Mouse (Mus musculus) activated CD4-positive, CD25-positive, alpha-beta regulatory T cell, adult 4 months (primary cell): ENCODE results near the gene Mypn. TPM values are rescaled to one million over a fixed set of nuclear protein-coding genes. Genes with fewer than 3 reads are reported as not detected.
A peak's percentile ranks its signal among the peaks of the same experiment; 100 is the strongest.

Experiments used
- ATAC-seq: one replicate; pipeline ENCODE4 v1.8.0; 2017
- polyA plus RNA-seq, 2 experiments: library from polyadenylated mRNA; unstranded; fragments of 100-300 nt; shearing (Covaris generic); gene quantifications; one replicate each; pipeline ENCODE4 v1.2.1; 2017

Gene Mypn
- polyA plus RNA-seq, 2 experiments from 2014 or later = 0.12 TPM; not detected in 1

- no peak for ATAC-seq
Measured at GRCm38 (mm10) chr10:63099941-63100562, 103.7 kb downstream of the Mypn start.

- ATAC-seq = no peak
Measured at GRCm38 (mm10) chr10:63099521-63099920, 104.2 kb downstream of the Mypn start, which contains the start of gene Atoh7. Atoh7 (plus strand) TSS chr10:63099651.

- no peak for ATAC-seq
Measured at GRCm38 (mm10) chr10:63098191-63098590, 105.6 kb downstream of the Mypn start.

GRCm38 (mm10) chr10:63096757-63097156, 107.0 kb downstream of the Mypn start:
- ATAC-seq = no peak

- no peak for ATAC-seq
Measured at GRCm38 (mm10) chr10:63092616-63093550, 110.9 kb downstream of the Mypn start.

GRCm38 (mm10) chr10:63091915-63092314, 111.8 kb downstream of the Mypn start:
- no peak for ATAC-seq

GRCm38 (mm10) chr10:63089758-63090571, 113.8 kb downstream of the Mypn start:
- no peak for ATAC-seq

- ATAC-seq = no peak
Measured at GRCm38 (mm10) chr10:63089103-63089757, 114.5 kb downstream of the Mypn start.

GRCm38 (mm10) chr10:63086304-63086703, 117.4 kb downstream of the Mypn start:
- no peak for ATAC-seq

- ATAC-seq = peak; percentile 54
Measured at GRCm38 (mm10) chr10:63065988-63066387, 137.8 kb downstream of the Mypn start.

Other genes starting within 250 kb of the Mypn start
- gene Rufy2, start 223.7 kb downstream of the Mypn start, polyA plus RNA-seq = 10 to 100 TPM; 35.9 to 36.7 TPM
- gene Hnrnph3, start 179.7 kb downstream of the Mypn start, polyA plus RNA-seq = 10 to 100 TPM; 66.3 to 75.6 TPM
- under 1 TPM in 1 of 2 experiments, not detected in 1; 0.44 TPM for gene Pbld2, start 179.6 kb downstream of the Mypn start, polyA plus RNA-seq
- gene Pbld1, start 143.8 kb downstream of the Mypn start, polyA plus RNA-seq = not detected
- gene Atoh7, start 104.3 kb downstream of the Mypn start, polyA plus RNA-seq = not detected
- gene Herc4, start 39.9 kb upstream of the Mypn start, polyA plus RNA-seq = 10 to 100 TPM; 76.2 to 80.8 TPM
- 10 to 100 TPM in 1 of 2 experiments, 1 to 10 TPM in 1; 6.6 to 10.5 TPM for gene Sirt1, start 177.8 kb upstream of the Mypn start, polyA plus RNA-seq
- gene Dnajc12, start 178.5 kb upstream of the Mypn start, polyA plus RNA-seq = 1 to 10 TPM; 5.0 to 7.5 TPM
- gene Gm7075, start 217.8 kb upstream of the Mypn start, polyA plus RNA-seq = not detected
- gene Ctnna3, start 226.1 kb upstream of the Mypn start, polyA plus RNA-seq = under 1 TPM in 1 of 2 experiments, not detected in 1; 0.26 TPM